ENCODE assay signal across 8 mouse cellular contexts in the genomic region with DNA sequence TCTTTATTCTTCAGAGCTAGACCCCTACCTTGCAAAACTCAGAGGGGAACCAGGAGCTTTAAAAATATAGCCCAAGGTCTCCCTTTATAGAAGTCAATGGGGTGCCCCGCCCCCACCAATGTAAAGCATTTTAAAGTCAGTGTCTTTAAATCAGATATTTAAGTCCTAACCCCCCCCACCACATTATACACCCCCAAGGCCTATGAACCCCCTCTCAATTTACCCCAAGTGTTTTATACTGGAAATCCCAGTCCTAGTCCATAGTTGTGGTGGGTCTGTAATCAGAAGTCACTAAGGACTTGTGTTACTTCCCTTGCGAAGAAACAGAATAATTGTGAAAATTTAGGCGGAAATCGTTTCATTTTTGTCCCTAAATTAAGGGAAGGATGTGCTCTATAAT. TPM values are rescaled to one million over a fixed set of nuclear protein-coding genes. Genes with fewer than 3 reads are reported as not detected.
A peak's percentile ranks its signal among the peaks of the same experiment; 100 is the strongest.
DNase-seq lines count a peak whose midpoint lies in the region; ATAC-seq and TF ChIP-seq lines count a peak whose summit lies in the region.

No protein-coding gene starts in this region.

- H3K36me3 ChIP-seq in heart, embryonic 13.5 days = no peaks in the 10 kb centered on the region
- peaks cover 0 to 17% of the 10 kb centered on the region in 2 experiments; a peak in 2 of 4 replicates for H3K36me3 ChIP-seq in MEL (ENCODE audit: control insufficient read depth in 1 of 2, insufficient read depth in 2 of 2, low read length in 2 of 2)
- no peaks in the 10 kb centered on the region for H3K36me3 ChIP-seq in forebrain, embryonic 16.5 days (ENCODE audit: control insufficient read depth, insufficient read depth)
- no peaks in the 10 kb centered on the region for H3K36me3 ChIP-seq in liver, embryonic 12.5 days

- H3K27me3 ChIP-seq in heart, embryonic 13.5 days (replicated peaks) = no peaks in the 10 kb centered on the region
- no peaks in the 10 kb centered on the region for H3K27me3 ChIP-seq in MEL (ENCODE audit: control insufficient read depth in 1 of 2, insufficient read depth in 2 of 2, low read length in 2 of 2)
- no peaks in the 10 kb centered on the region for H3K27me3 ChIP-seq in forebrain, embryonic 16.5 days (replicated peaks; ENCODE audit: control insufficient read depth, insufficient read depth, low read length)
- H3K27me3 ChIP-seq in liver, embryonic 12.5 days (replicated peaks) = no peaks in the 10 kb centered on the region

- peak overlapping the region; percentile 98 for H3K4me2 ChIP-seq in heart, embryonic 13.5 days
- H3K4me2 ChIP-seq in forebrain, embryonic 16.5 days (ENCODE audit: low read length) = peak overlapping the region; percentile 97
- H3K4me2 ChIP-seq in liver, embryonic 12.5 days = peak overlapping the region; percentile 79

- no peak for TF ChIP-seq POLR2A in MEL (IDR thresholded peaks at IDR 0.05; ENCODE audit: control insufficient read depth in 1 of 2, insufficient read depth in 1 of 2, low read depth in 1 of 2, low read length in 2 of 2, poor library complexity in 1 of 2)

- peak overlapping the region; percentile 100 for H3K27ac ChIP-seq in heart, embryonic 13.5 days (replicated peaks)
- H3K27ac ChIP-seq in MEL (ENCODE audit: control insufficient read depth, low read depth, low read length) = peak overlapping the region; percentile 99
- peak overlapping the region; percentile 90 for H3K27ac ChIP-seq in forebrain, embryonic 16.5 days (ENCODE audit: low read length)
- H3K27ac ChIP-seq in liver, embryonic 12.5 days = peak overlapping the region; percentile 100

- no peak for TF ChIP-seq EP300 in MEL (IDR thresholded peaks at IDR 0.05; ENCODE audit: low read depth in 1 of 2, low read length in 2 of 2)

- intact Hi-C loops in heart, postnatal 25 days (cut with DNase I) = loop anchor here (10.0 kb wide), 1 partner anchor 53 kb away; the partner anchor contains the start of genes Hist1h2ac and Hist1h2bc

- ATAC-seq in heart, embryonic 13.5 days (ENCODE audit: extremely low read depth, insufficient number of reproducible peaks, low FRiP score, low TSS enrichment) = no peak
- ATAC-seq in forebrain, embryonic 16.5 days = no peak
- no peak for ATAC-seq in liver, embryonic 12.5 days

- H3K9ac ChIP-seq in heart, embryonic 13.5 days = peak overlapping the region; percentile 98
- H3K9ac ChIP-seq in MEL (ENCODE audit: control insufficient read depth, low read depth, low read length, poor library complexity, severe bottlenecking) = peak overlapping the region; percentile 94
- H3K9ac ChIP-seq in forebrain, embryonic 16.5 days (replicated peaks; ENCODE audit: low read depth, low read length) = peak overlapping the region; percentile 34; the same call in 1 of the 2 replicates
- peak overlapping the region; percentile 92 for H3K9ac ChIP-seq in liver, embryonic 12.5 days

- peaks cover 23% of the 10 kb centered on the region for H3K4me1 ChIP-seq in heart, embryonic 13.5 days
- 0 out of 4 replicates have a peak, but pooled peaks cover 3 to 6% of the 10 kb centered on the region in 2 experiments for H3K4me1 ChIP-seq in MEL (ENCODE audit: control insufficient read depth in 1 of 2, insufficient read depth in 2 of 2, low read length in 2 of 2)
- peaks cover 16% of the 10 kb centered on the region for H3K4me1 ChIP-seq in forebrain, embryonic 16.5 days (replicated peaks; ENCODE audit: control insufficient read depth, insufficient read depth, low read length)
- H3K4me1 ChIP-seq in liver, embryonic 12.5 days = peaks cover 35% of the 10 kb centered on the region

- no peak for TF ChIP-seq RAD21 in MEL (IDR thresholded peaks at IDR 0.05; ENCODE audit: low read depth, low read length)

- 19% methylated on average over 4 of the region's 4 CpGs for WGBS in heart, embryonic 13.5 days
- WGBS in forebrain, embryonic 16.5 days = 25% methylated on average over 4 of the region's 4 CpGs
- WGBS in liver, embryonic 12.5 days (ENCODE audit: insufficient replicate concordance) = 20% methylated on average over 4 of the region's 4 CpGs

- no peak for DNase-seq in heart, postnatal 25 days (ENCODE audit: low spot score)
- DNase-seq in MEL (ENCODE audit: low read depth, low spot score) = peak; percentile 67
- peak; percentile 59 for DNase-seq in thymus, postnatal 0 days (ENCODE audit: low spot score)
- no peak for DNase-seq in T-cell, adult 2 months (ENCODE audit: low spot score)
- no peak for DNase-seq in urinary bladder, postnatal 14 days (ENCODE audit: low spot score)

- H3K79me2 ChIP-seq in MEL (ENCODE audit: control insufficient read depth, insufficient read depth, low read length, poor library complexity) = no peaks in the 10 kb centered on the region; the same call in 1 of the 2 replicates

- H3K9me3 ChIP-seq in heart, embryonic 13.5 days = no peaks in the 10 kb centered on the region
- H3K9me3 ChIP-seq in MEL (replicated peaks; ENCODE audit: insufficient read depth, low read length) = no peaks in the 10 kb centered on the region
- no peaks in the 10 kb centered on the region for H3K9me3 ChIP-seq in forebrain, embryonic 16.5 days (ENCODE audit: control insufficient read depth, low read length)
- H3K9me3 ChIP-seq in liver, embryonic 12.5 days (replicated peaks) = no peaks in the 10 kb centered on the region

- peak overlapping the region; percentile 74 for H3K4me3 ChIP-seq in heart, embryonic 13.5 days
- H3K4me3 ChIP-seq in MEL (ENCODE audit: control insufficient read depth in 1 of 2, insufficient read depth in 1 of 2, low read depth in 2 of 2, low read length in 2 of 2) = peak overlapping the region; percentile 58 to 72
- H3K4me3 ChIP-seq in forebrain, embryonic 16.5 days (replicated peaks; ENCODE audit: low read length) = peak overlapping the region; percentile 67
- H3K4me3 ChIP-seq in liver, embryonic 12.5 days = peak overlapping the region; percentile 60

- TF ChIP-seq CTCF in MEL (IDR thresholded peaks at IDR 0.05 in 2 of 3, conservative IDR thresholded peaks at IDR 0.05 in 1 of 3; ENCODE audit: control insufficient read depth in 1 of 3, insufficient read depth in 1 of 3, low read depth in 2 of 3, low read length in 3 of 3, poor library complexity in 1 of 3, severe bottlenecking in 1 of 3) = no peak

TF ChIP-seq in MEL, 35 proteins besides CTCF, POLR2A, EP300 and RAD21 (continues in another document):
- no peak for TF ChIP-seq GATA1 (IDR thresholded peaks at IDR 0.05; ENCODE audit: low read depth, low read length)

RNA-seq across cellular contexts. Expression of gene Hist1h1c, which starts 0.6 kb away (rescaled TPM):
- polyA plus RNA-seq in heart, embryonic 13.5 days (2015; fragmentation: Nextera tagmentation; extraction: Ambion mirVana) = 31.2 and 33.8 TPM in 2 replicates
- total RNA-seq in heart, postnatal 25 days (2021) = 100 to 1,000 TPM; 134 to 160 TPM
- 348 and 479 TPM in 2 replicates for total RNA-seq in MEL (2012; rRNA removed)
- polyA plus RNA-seq in MEL (2012; ENCODE audit: insufficient read depth in 1 of 2, insufficient read length in 2 of 2, low read depth in 1 of 2, low replicate concordance in 2 of 2, missing spikeins in 1 of 2) = 1 to 10 TPM in 1 of 2 experiments, not detected in 1; 3.8 TPM
- 16.7 and 22.7 TPM in 2 replicates for polyA plus RNA-seq in forebrain, embryonic 16.5 days (2015; fragmentation: Nextera tagmentation; extraction: Ambion mirVana)
- 56.9 and 57.2 TPM in 2 replicates for polyA plus RNA-seq in liver, embryonic 12.5 days (2016; fragmentation: Nextera tagmentation; extraction: Ambion mirVana)
- polyA plus RNA-seq in thymus, postnatal 0 days (2015; fragmentation: Nextera tagmentation; extraction: Ambion mirVana) = 37.5 and 44.7 TPM in 2 replicates

RNA-seq across cellular contexts. Expression of gene Hist1h3c, which starts 7.4 kb away (rescaled TPM):
- polyA plus RNA-seq in heart, embryonic 13.5 days (2015; fragmentation: Nextera tagmentation; extraction: Ambion mirVana) = 2.7 and 3.8 TPM in 2 replicates
- total RNA-seq in heart, postnatal 25 days (2021) = 1 to 10 TPM; 3.2 to 9.1 TPM
- 1,651 and 2,239 TPM in 2 replicates for total RNA-seq in MEL (2012; rRNA removed)
- 1 to 10 TPM in 1 of 2 experiments, not detected in 1; 1.7 TPM for polyA plus RNA-seq in MEL (2012; ENCODE audit: insufficient read depth in 1 of 2, insufficient read length in 2 of 2, low read depth in 1 of 2, low replicate concordance in 2 of 2, missing spikeins in 1 of 2)
- polyA plus RNA-seq in forebrain, embryonic 16.5 days (2015; fragmentation: Nextera tagmentation; extraction: Ambion mirVana) = 1.6 and 2.0 TPM in 2 replicates
- polyA plus RNA-seq in liver, embryonic 12.5 days (2016; fragmentation: Nextera tagmentation; extraction: Ambion mirVana) = 4.8 and 6.7 TPM in 2 replicates
- polyA plus RNA-seq in thymus, postnatal 0 days (2015; fragmentation: Nextera tagmentation; extraction: Ambion mirVana) = 32.0 and 33.1 TPM in 2 replicates

RNA-seq across cellular contexts. Expression of gene Hist1h2bb, which starts 8.5 kb away (rescaled TPM):
- 1.6 and 2.2 TPM in 2 replicates for polyA plus RNA-seq in heart, embryonic 13.5 days (2015; fragmentation: Nextera tagmentation; extraction: Ambion mirVana)
- total RNA-seq in heart, postnatal 25 days (2021) = 10 to 100 TPM in 1 of 2 experiments, 1 to 10 TPM in 1; 9.6 to 11.4 TPM
- 2,278 and 3,150 TPM in 2 replicates for total RNA-seq in MEL (2012; rRNA removed)
- 1 to 10 TPM in 1 of 2 experiments, not detected in 1; 3.2 TPM for polyA plus RNA-seq in MEL (2012; ENCODE audit: insufficient read depth in 1 of 2, insufficient read length in 2 of 2, low read depth in 1 of 2, low replicate concordance in 2 of 2, missing spikeins in 1 of 2)
- 0.86 and 0.95 TPM in 2 replicates for polyA plus RNA-seq in forebrain, embryonic 16.5 days (2015; fragmentation: Nextera tagmentation; extraction: Ambion mirVana)
- polyA plus RNA-seq in liver, embryonic 12.5 days (2016; fragmentation: Nextera tagmentation; extraction: Ambion mirVana) = 4.6 and 5.5 TPM in 2 replicates
- 10.8 and 12.6 TPM in 2 replicates for polyA plus RNA-seq in thymus, postnatal 0 days (2015; fragmentation: Nextera tagmentation; extraction: Ambion mirVana)

RNA-seq across cellular contexts. Expression of gene Hist1h2ab, which starts 12.9 kb away (rescaled TPM):
- 20.1 and 20.3 TPM in 2 replicates for polyA plus RNA-seq in heart, embryonic 13.5 days (2015; fragmentation: Nextera tagmentation; extraction: Ambion mirVana)
- total RNA-seq in heart, postnatal 25 days (2021) = 10 to 100 TPM; 12.7 to 17.0 TPM
- 2,219 and 2,780 TPM in 2 replicates for total RNA-seq in MEL (2012; rRNA removed)
- polyA plus RNA-seq in MEL (2012; ENCODE audit: insufficient read depth in 1 of 2, insufficient read length in 2 of 2, low read depth in 1 of 2, low replicate concordance in 2 of 2, missing spikeins in 1 of 2) = 1 to 10 TPM in 1 of 2 experiments, not detected in 1; 8.0 TPM
- polyA plus RNA-seq in forebrain, embryonic 16.5 days (2015; fragmentation: Nextera tagmentation; extraction: Ambion mirVana) = 14.5 and 16.2 TPM in 2 replicates
- polyA plus RNA-seq in liver, embryonic 12.5 days (2016; fragmentation: Nextera tagmentation; extraction: Ambion mirVana) = 70.3 TPM in 2 replicates
- 144 and 155 TPM in 2 replicates for polyA plus RNA-seq in thymus, postnatal 0 days (2015; fragmentation: Nextera tagmentation; extraction: Ambion mirVana)

RNA-seq across cellular contexts. Expression of gene Hist1h3b, which starts 14.0 kb away (rescaled TPM):
- 5.5 and 6.3 TPM in 2 replicates for polyA plus RNA-seq in heart, embryonic 13.5 days (2015; fragmentation: Nextera tagmentation; extraction: Ambion mirVana)
- 10 to 100 TPM; 19.3 to 26.5 TPM for total RNA-seq in heart, postnatal 25 days (2021)
- total RNA-seq in MEL (2012; rRNA removed) = 1,725 and 2,102 TPM in 2 replicates
- 1 to 10 TPM in 1 of 2 experiments, not detected in 1; 6.6 TPM for polyA plus RNA-seq in MEL (2012; ENCODE audit: insufficient read depth in 1 of 2, insufficient read length in 2 of 2, low read depth in 1 of 2, low replicate concordance in 2 of 2, missing spikeins in 1 of 2)
- 4.9 and 6.7 TPM in 2 replicates for polyA plus RNA-seq in forebrain, embryonic 16.5 days (2015; fragmentation: Nextera tagmentation; extraction: Ambion mirVana)
- polyA plus RNA-seq in liver, embryonic 12.5 days (2016; fragmentation: Nextera tagmentation; extraction: Ambion mirVana) = 15.2 and 16.6 TPM in 2 replicates
- polyA plus RNA-seq in thymus, postnatal 0 days (2015; fragmentation: Nextera tagmentation; extraction: Ambion mirVana) = 45.8 and 78.0 TPM in 2 replicates

Comparison
In these comparisons a context has a peak if more than half of its experiments do, and no peak if none do; other contexts are left out.
1. H3K9ac ChIP-seq: peak in every context shown above with its lines; median percentile 98 in heart, embryonic 13.5 days; 94 in MEL; 92 in liver, embryonic 12.5 days; 34 in forebrain, embryonic 16.5 days.
2. DNase-seq: peak in MEL (single experiment) and thymus, postnatal 0 days (single experiment); none in heart, postnatal 25 days (single experiment), T-cell, adult 2 months (single experiment) and urinary bladder, postnatal 14 days (single experiment).
3. Peak in every context shown above with its lines, with median percentiles within 50 percentile points of each other: H3K27ac ChIP-seq, H3K4me2 ChIP-seq and H3K4me3 ChIP-seq.